Mouse (Mus musculus) forebrain, embryonic 14.5 days (tissue): ENCODE measurements around the gene Pakap. TPM values are rescaled to one million over a fixed set of nuclear protein-coding genes. Genes with fewer than 3 reads are reported as not detected.

Source experiments
- ATAC-seq: fragments of 200-750 bp; cut with Nextera tagmentation; 2 replicates; pipeline ENCODE4 v1.8.0; 2017; ENCODE audit warnings: mild to moderate bottlenecking, moderate library complexity
- DNase-seq: peaks from one replicate; pipeline ENCODE4 v3.0.0-alpha.2; 2015; ENCODE audit warnings: low spot score
- H3K27ac ChIP-seq: fragments of 300-500 bp; sonication (generic); 2 replicates; pipeline ENCODE4 v1.5.1; 2014; ENCODE audit warnings: low read depth, mild to moderate bottlenecking, control low read depth, low read length, moderate library complexity
- H3K27me3 ChIP-seq: fragments of 300-500 bp; sonication (generic); replicated peaks from 2 replicates; pipeline ENCODE4 v1.6.1; 2014; ENCODE audit warnings: low read length, control low read depth, mixed read lengths; ENCODE audit not compliant: control insufficient read depth, insufficient read depth
- H3K36me3 ChIP-seq: fragments of 300-500 bp; sonication (generic); 2 replicates; pipeline ENCODE4 v1.6.1; 2014; ENCODE audit warnings: low read length, control low read depth; ENCODE audit not compliant: control insufficient read depth, insufficient read depth
- H3K4me1 ChIP-seq: fragments of 300-500 bp; sonication (generic); 2 replicates; pipeline ENCODE4 v1.6.1; 2014; ENCODE audit warnings: antibody characterized with exemption, low read length, control low read depth; ENCODE audit not compliant: control insufficient read depth, insufficient read depth
- H3K4me2 ChIP-seq: fragments of 300-500 bp; sonication (generic); 2 replicates; pipeline ENCODE4 v1.6.1; 2014; ENCODE audit warnings: mild to moderate bottlenecking, control low read depth, low read length
- H3K4me3 ChIP-seq: fragments of 300-500 bp; sonication (generic); 2 replicates; pipeline ENCODE4 v1.5.1; 2014; ENCODE audit warnings: low read depth, low read length, control low read depth
- H3K9ac ChIP-seq: fragments of 300-500 bp; sonication (generic); 2 replicates; pipeline ENCODE4 v1.6.1; 2014; ENCODE audit warnings: mild to moderate bottlenecking, low read length, control low read depth, moderate library complexity
- H3K9me3 ChIP-seq: fragments of 300-500 bp; sonication (generic); replicated peaks from 2 replicates; pipeline ENCODE4 v1.6.1; 2016; ENCODE audit warnings: low read length, control low read depth, mixed read lengths; ENCODE audit not compliant: control insufficient read depth
- WGBS: fragments of 180-500 bp; shearing (Covaris S2); extraction: QIAGEN DNeasy Blood & Tissue Kit; methylation state at CpG from one replicate; pipeline ENCODE4 v1.1.7; 2014; 5-methylcytosine and 5-hydroxymethylcytosine counted together
- polyA plus RNA-seq: library from polyadenylated mRNA; unstranded; fragments of >200 nt; fragmentation: Nextera tagmentation; extraction: Ambion mirVana; gene quantifications from 2 replicates; pipeline ENCODE4 v1.2.1, GENCODE M21; 2014

Gene Pakap
- polyA plus RNA-seq, 1 experiment from 2014 or later, result 4.1 TPM

GRCm38 (mm10) chr4:57927464-57928205, 359.7 kb downstream of the Pakap start:
- H3K27me3 ChIP-seq, result no peaks in the 10 kb centered on the region
- H3K4me3 ChIP-seq, result no peak overlapping the region
- DNase-seq, result peak; percentile 80
- no peaks in the 10 kb centered on the region for H3K9me3 ChIP-seq
- no peak overlapping the region for H3K9ac ChIP-seq
- H3K4me2 ChIP-seq, result no peak overlapping the region
- no peaks in the 10 kb centered on the region for H3K4me1 ChIP-seq
- WGBS, result 26% methylated on average over 3 of the region's 3 CpGs
- ATAC-seq, result peak; percentile 34
- no peak overlapping the region for H3K27ac ChIP-seq
- no peaks in the 10 kb centered on the region for H3K36me3 ChIP-seq

DNA sequence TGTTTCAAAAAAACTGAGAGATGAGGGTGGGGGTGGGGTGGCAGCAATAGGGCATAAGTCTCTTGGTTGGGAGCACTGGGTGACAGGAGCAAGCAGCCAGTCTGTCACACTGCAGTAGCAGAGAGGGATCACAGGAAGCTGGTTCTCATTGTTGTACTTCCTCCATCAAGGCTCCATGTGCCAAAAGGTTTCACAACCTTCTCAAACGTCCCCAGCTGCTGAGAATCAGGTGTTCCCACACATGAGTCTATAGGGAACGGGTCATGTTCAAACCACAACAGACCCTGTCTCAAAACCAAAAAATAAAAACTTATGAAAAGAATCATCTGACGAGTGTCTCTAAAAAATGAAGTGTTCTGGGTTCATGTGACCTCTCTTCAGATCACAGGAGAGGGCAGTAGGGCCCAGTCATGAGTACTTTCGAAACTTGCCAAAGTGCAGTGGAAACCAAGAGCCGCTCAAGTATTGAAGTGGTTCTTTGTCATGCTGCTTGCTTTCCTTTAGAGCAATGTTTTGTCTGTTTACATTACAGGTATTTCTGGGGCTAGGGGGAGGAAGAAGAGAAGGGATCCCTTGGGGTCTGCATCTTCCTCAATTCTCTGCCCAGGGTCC, 362.7 kb downstream of the Pakap start:
- ATAC-seq (no peak), DNase-seq (no peak)

DNA sequence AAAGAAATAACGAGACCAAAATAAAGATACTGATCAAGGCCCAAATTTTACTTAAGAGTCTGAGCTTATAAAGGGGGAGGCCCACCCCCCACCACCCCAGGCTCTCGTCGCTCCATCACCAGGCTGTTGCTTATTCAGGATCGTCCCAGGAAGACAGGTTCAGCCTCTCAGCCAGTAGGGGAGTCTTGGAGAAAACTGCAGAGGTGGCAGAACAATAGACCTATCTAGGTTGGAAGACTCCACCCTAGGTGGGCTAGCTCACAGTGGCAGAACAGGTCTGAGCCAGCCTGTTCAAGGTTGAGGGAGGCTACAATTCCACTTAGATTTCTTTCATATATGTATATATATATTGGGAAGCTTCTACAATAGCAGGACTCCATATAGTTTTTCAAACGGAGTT, 366.2 kb downstream of the Pakap start:
- H3K36me3 ChIP-seq, result no peaks in the 10 kb centered on the region
- no peaks in the 10 kb centered on the region for H3K9me3 ChIP-seq
- WGBS, result 76% methylated on average over 5 of the region's 5 CpGs
- H3K9ac ChIP-seq, result no peak overlapping the region
- no peaks in the 10 kb centered on the region for H3K27me3 ChIP-seq
- no peak overlapping the region for H3K4me2 ChIP-seq
- no peaks in the 10 kb centered on the region for H3K4me1 ChIP-seq
- H3K4me3 ChIP-seq, result no peak overlapping the region
- no peak overlapping the region for H3K27ac ChIP-seq
- DNase-seq (no peak), ATAC-seq (no peak)

More for the DNA sequence above, 362.7 kb downstream of the Pakap start:
- no peaks in the 10 kb centered on the region for H3K36me3 ChIP-seq
- 78% methylated on average over 5 of the region's 5 CpGs for WGBS
- no peak overlapping the region for H3K27ac ChIP-seq
- H3K4me3 ChIP-seq, result no peak overlapping the region
- no peak overlapping the region for H3K9ac ChIP-seq
- H3K27me3 ChIP-seq, result no peaks in the 10 kb centered on the region
- no peak overlapping the region for H3K4me2 ChIP-seq
- H3K4me1 ChIP-seq, result no peaks in the 10 kb centered on the region
- H3K9me3 ChIP-seq, result no peaks in the 10 kb centered on the region

DNA sequence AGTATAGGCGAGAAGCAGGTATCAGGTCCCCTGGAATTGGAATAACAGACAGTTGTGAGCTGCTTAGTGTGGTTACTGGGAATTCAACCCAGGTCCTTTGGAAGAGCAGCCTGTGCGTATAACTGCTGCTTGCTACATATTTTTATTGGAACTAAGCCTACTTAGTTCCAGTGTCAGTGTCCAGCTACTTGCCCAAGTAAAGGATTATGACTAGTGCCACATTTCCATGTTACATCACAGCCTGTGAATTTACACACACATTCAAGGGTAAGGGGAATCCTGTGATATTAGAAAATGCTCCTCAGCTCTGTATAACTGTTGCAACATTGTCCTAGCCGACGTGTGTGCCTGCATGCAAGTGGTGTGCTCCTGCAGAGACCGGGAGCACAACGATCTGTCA, 369.3 kb downstream of the Pakap start:
- Histone ChIP-seq H3K9ac (no peak overlapping the region), H3K27me3 (no peaks in the 10 kb centered on the region), H3K4me2 (no peak overlapping the region), H3K4me1 (no peaks in the 10 kb centered on the region), H3K4me3 (no peak overlapping the region), H3K27ac (no peak overlapping the region), H3K36me3 (peaks cover under 1% of the 10 kb centered on the region; the same call in 1 of the 2 replicates), H3K9me3 (no peaks in the 10 kb centered on the region)
- DNase-seq, result no peak
- ATAC-seq, result no peak
- WGBS, result 85% methylated on average over 6 of the region's 6 CpGs

- Histone ChIP-seq H3K4me3 (no peak overlapping the region), H3K4me1 (no peaks in the 10 kb centered on the region), H3K36me3 (peaks cover 30% of the 10 kb centered on the region), H3K27me3 (no peaks in the 10 kb centered on the region), H3K9me3 (no peaks in the 10 kb centered on the region), H3K9ac (no peak overlapping the region), H3K4me2 (no peak overlapping the region), H3K27ac (no peak overlapping the region)
- WGBS, result 94% methylated on average over 4 of the region's 4 CpGs
- DNase-seq (no peak), ATAC-seq (no peak)
Measured at GRCm38 (mm10) chr4:57940631-57941030, 372.7 kb downstream of the Pakap start.

DNA sequence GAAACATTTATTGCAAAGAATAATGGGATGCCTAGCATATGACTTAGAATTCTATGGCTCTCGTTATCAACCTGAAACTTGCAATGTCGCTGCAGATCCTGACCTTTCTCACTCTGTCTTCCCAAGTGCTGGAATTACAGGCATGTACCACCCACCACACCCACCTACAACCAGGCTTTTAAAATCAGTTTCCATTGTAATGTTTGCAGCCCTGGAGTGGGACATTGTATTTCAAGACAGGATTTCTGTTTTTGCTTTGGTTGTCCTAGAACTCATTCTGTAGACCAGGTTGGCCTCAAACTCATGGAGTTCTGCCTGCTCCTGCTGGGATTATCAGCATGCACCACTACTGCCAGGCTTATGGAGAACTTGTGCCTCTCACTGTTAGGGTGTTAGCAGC, 374.9 kb downstream of the Pakap start:
- no peaks in the 10 kb centered on the region for H3K9me3 ChIP-seq
- 87% methylated on average over 2 of the region's 2 CpGs for WGBS
- peaks cover 39% of the 10 kb centered on the region for H3K36me3 ChIP-seq
- ATAC-seq, result no peak
- no peaks in the 10 kb centered on the region for H3K4me1 ChIP-seq
- DNase-seq, result no peak
- no peak overlapping the region for H3K4me3 ChIP-seq
- no peak overlapping the region for H3K27ac ChIP-seq
- H3K9ac ChIP-seq, result no peak overlapping the region
- no peak overlapping the region for H3K4me2 ChIP-seq
- H3K27me3 ChIP-seq, result no peaks in the 10 kb centered on the region

Other genes starting within 250 kb of the Pakap start
- 2.3 and 4.9 TPM in 2 replicates for gene Palm2, start 133.9 kb upstream of the Pakap start, polyA plus RNA-seq
- gene Akap2, start 149.5 kb downstream of the Pakap start, polyA plus RNA-seq, result 5.0 and 5.7 TPM in 2 replicates